Mouse (Mus musculus): ENCODE results near the gene Spire2. TPM values are rescaled to one million over a fixed set of nuclear protein-coding genes. Genes with fewer than 3 reads are reported as not detected.
"Not testable (repeated sequence)": the region's sequence is repeated elsewhere in the genome, so short reads cannot be mapped to it uniquely, and the experiment has no call there.

The Spire2 gene
- polyA plus RNA-seq (2012; ENCODE audit: insufficient read depth, low replicate concordance): 0.47 TPM in 1 of 2 replicates, not detected in the other

GRCm38 (mm10) chr8:123332262-123333090 is at the start of gene Spire2:
Gene Spire2 (plus strand): TSS chr8:123332713.
- no peaks in the 10 kb centered on the region for H3K9me3 ChIP-seq
- H3K36me3 ChIP-seq (replicated peaks; ENCODE audit: low read length): no peaks in the 10 kb centered on the region
- peaks cover 42% of the 10 kb centered on the region for H3K4me1 ChIP-seq
- TF ChIP-seq FLI1 (IDR thresholded peaks at IDR 0.05; ENCODE audit: low read length) (no peak), GATA1 (IDR thresholded peaks at IDR 0.05; ENCODE audit: borderline replicate concordance, low read length) (no peak)
- H3K27me3 ChIP-seq (replicated peaks): peaks cover 79% of the 10 kb centered on the region
- H3K4me3 ChIP-seq (replicated peaks): peak within 1 kb of the TSS; percentile 91

- not testable (repeated sequence) for H3K9me3 ChIP-seq; H3K4me3 ChIP-seq (replicated peaks); H3K27me3 ChIP-seq (replicated peaks)
- Histone ChIP-seq H3K4me1 (peaks cover 12% of the 10 kb centered on the region; the same call in 1 of the 2 replicates), H3K36me3 (replicated peaks; ENCODE audit: low read length) (peaks cover 75% of the 10 kb centered on the region)
These were observed 49.5 kb upstream of the Spire2 start for GRCm38 (mm10) chr8:123282994-123283393.

GRCm38 (mm10) chr8:123283991-123284390 is 48.5 kb upstream of the Spire2 start:
- peaks cover 8% of the 10 kb centered on the region; the same call in 1 of the 2 replicates for H3K4me1 ChIP-seq
- no peaks in the 10 kb centered on the region for H3K27me3 ChIP-seq (replicated peaks)
- TF ChIP-seq GATA1 (IDR thresholded peaks at IDR 0.05; ENCODE audit: borderline replicate concordance, low read length) (no peak), FLI1 (IDR thresholded peaks at IDR 0.05; ENCODE audit: low read length) (no peak)
- no peak overlapping the region for H3K4me3 ChIP-seq (replicated peaks)
- no peaks in the 10 kb centered on the region for H3K9me3 ChIP-seq
- peaks cover 76% of the 10 kb centered on the region for H3K36me3 ChIP-seq (replicated peaks; ENCODE audit: low read length)

GRCm38 (mm10) chr8:123284493-123284892 is 48.0 kb upstream of the Spire2 start:
- Histone ChIP-seq H3K9me3 (no peaks in the 10 kb centered on the region), H3K4me1 (peaks cover 8% of the 10 kb centered on the region; the same call in 1 of the 2 replicates), H3K4me3 (replicated peaks) (no peak overlapping the region), H3K27me3 (replicated peaks) (no peaks in the 10 kb centered on the region), H3K36me3 (replicated peaks; ENCODE audit: low read length) (peaks cover 78% of the 10 kb centered on the region)
- TF ChIP-seq GATA1 (IDR thresholded peaks at IDR 0.05; ENCODE audit: borderline replicate concordance, low read length) (no peak), FLI1 (IDR thresholded peaks at IDR 0.05; ENCODE audit: low read length) (no peak)

GRCm38 (mm10) chr8:123287362-123287761 is 45.2 kb upstream of the Spire2 start:
- no peaks in the 10 kb centered on the region for H3K9me3 ChIP-seq
- H3K27me3 ChIP-seq (replicated peaks): no peaks in the 10 kb centered on the region
- peak overlapping the region; percentile 6 for H3K4me3 ChIP-seq (replicated peaks)
- H3K36me3 ChIP-seq (replicated peaks; ENCODE audit: low read length): peaks cover 73% of the 10 kb centered on the region
- TF ChIP-seq FLI1 (IDR thresholded peaks at IDR 0.05; ENCODE audit: low read length) (no peak), GATA1 (IDR thresholded peaks at IDR 0.05; ENCODE audit: borderline replicate concordance, low read length) (no peak)
- H3K4me1 ChIP-seq: peaks cover 8% of the 10 kb centered on the region; the same call in 1 of the 2 replicates

GRCm38 (mm10) chr8:123290166-123290565 is 42.3 kb upstream of the Spire2 start:
- H3K4me1 ChIP-seq: peaks cover 10% of the 10 kb centered on the region; the same call in 1 of the 2 replicates
- no peak for TF ChIP-seq GATA1 (IDR thresholded peaks at IDR 0.05; ENCODE audit: borderline replicate concordance, low read length)
- TF ChIP-seq FLI1 (IDR thresholded peaks at IDR 0.05; ENCODE audit: low read length): no peak
- H3K36me3 ChIP-seq (replicated peaks; ENCODE audit: low read length): peaks cover 84% of the 10 kb centered on the region
- H3K9me3 ChIP-seq: no peaks in the 10 kb centered on the region
- no peak overlapping the region for H3K4me3 ChIP-seq (replicated peaks)
- no peaks in the 10 kb centered on the region for H3K27me3 ChIP-seq (replicated peaks)

- H3K27me3 ChIP-seq (replicated peaks): no peaks in the 10 kb centered on the region
- H3K36me3 ChIP-seq (replicated peaks; ENCODE audit: low read length): peaks cover 87% of the 10 kb centered on the region
- peaks cover 10% of the 10 kb centered on the region; the same call in 1 of the 2 replicates for H3K4me1 ChIP-seq
- H3K9me3 ChIP-seq: no peaks in the 10 kb centered on the region
- H3K4me3 ChIP-seq (replicated peaks): no peak overlapping the region
- TF ChIP-seq GATA1 (IDR thresholded peaks at IDR 0.05; ENCODE audit: borderline replicate concordance, low read length): no peak
- TF ChIP-seq FLI1 (IDR thresholded peaks at IDR 0.05; ENCODE audit: low read length): no peak
These were observed 41.8 kb upstream of the Spire2 start for GRCm38 (mm10) chr8:123290679-123291078.

GRCm38 (mm10) chr8:123291716-123292115 is 40.8 kb upstream of the Spire2 start:
- Histone ChIP-seq H3K27me3 (replicated peaks) (no peaks in the 10 kb centered on the region), H3K36me3 (replicated peaks; ENCODE audit: low read length) (peaks cover 87% of the 10 kb centered on the region), H3K9me3 (no peaks in the 10 kb centered on the region), H3K4me3 (replicated peaks) (no peak overlapping the region), H3K4me1 (peaks cover 10% of the 10 kb centered on the region; the same call in 1 of the 2 replicates)
- TF ChIP-seq GATA1 (IDR thresholded peaks at IDR 0.05; ENCODE audit: borderline replicate concordance, low read length) (no peak), FLI1 (IDR thresholded peaks at IDR 0.05; ENCODE audit: low read length) (no peak)

- Histone ChIP-seq H3K36me3 (replicated peaks; ENCODE audit: low read length) (peaks cover 86% of the 10 kb centered on the region), H3K9me3 (no peaks in the 10 kb centered on the region), H3K4me1 (peaks cover 7% of the 10 kb centered on the region; the same call in 1 of the 2 replicates), H3K27me3 (replicated peaks) (no peaks in the 10 kb centered on the region), H3K4me3 (replicated peaks) (no peak overlapping the region)
- TF ChIP-seq GATA1 (IDR thresholded peaks at IDR 0.05; ENCODE audit: borderline replicate concordance, low read length): no peak
- TF ChIP-seq FLI1 (IDR thresholded peaks at IDR 0.05; ENCODE audit: low read length): no peak
These were observed 40.2 kb upstream of the Spire2 start for GRCm38 (mm10) chr8:123292281-123292680.

GRCm38 (mm10) chr8:123292785-123293184 is 39.7 kb upstream of the Spire2 start:
- H3K9me3 ChIP-seq: no peaks in the 10 kb centered on the region
- H3K36me3 ChIP-seq (replicated peaks; ENCODE audit: low read length): peaks cover 85% of the 10 kb centered on the region
- peaks cover 6% of the 10 kb centered on the region; the same call in 1 of the 2 replicates for H3K4me1 ChIP-seq
- H3K4me3 ChIP-seq (replicated peaks): no peak overlapping the region
- H3K27me3 ChIP-seq (replicated peaks): no peaks in the 10 kb centered on the region
- TF ChIP-seq FLI1 (IDR thresholded peaks at IDR 0.05; ENCODE audit: low read length) (no peak), GATA1 (IDR thresholded peaks at IDR 0.05; ENCODE audit: borderline replicate concordance, low read length) (no peak)
